Mouse (Mus musculus) cerebellum, adult 11 months (tissue): Measurements from ENCODE around the gene Psma6.

Source experiments
- DNase-seq: peaks from one replicate; pipeline ENCODE4 v3.0.0; 2022

Gene Psma6

DNA sequence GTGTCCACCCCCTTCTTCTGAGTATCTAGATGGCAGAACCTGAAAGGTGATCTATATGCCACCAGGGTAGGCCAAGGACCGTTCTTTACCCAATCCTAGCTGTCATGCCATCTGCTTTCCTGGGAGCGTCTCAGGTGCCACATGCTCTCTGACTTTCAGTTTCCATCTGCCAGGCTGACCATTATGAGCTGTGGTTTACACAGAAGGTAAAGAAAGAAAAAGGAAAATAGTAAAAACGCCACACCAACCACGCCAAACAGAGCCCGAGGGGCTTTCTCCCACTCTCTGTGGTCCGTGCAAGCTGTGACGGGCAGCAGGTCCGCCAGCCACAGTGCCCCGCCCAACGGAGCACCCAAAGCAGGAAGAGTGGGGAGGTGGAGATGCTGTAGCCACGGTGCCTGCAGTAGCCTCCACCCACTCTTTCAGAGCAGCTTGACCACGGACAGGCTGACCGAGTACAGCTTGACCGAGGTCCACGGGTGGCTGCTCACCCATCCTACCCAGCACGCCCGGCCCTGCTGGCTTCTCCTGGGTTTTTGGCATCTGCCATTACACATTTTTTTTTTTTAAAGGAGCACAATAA, 81.5 kb downstream of the Psma6 start:
- peak; percentile 70 for DNase-seq

DNA sequence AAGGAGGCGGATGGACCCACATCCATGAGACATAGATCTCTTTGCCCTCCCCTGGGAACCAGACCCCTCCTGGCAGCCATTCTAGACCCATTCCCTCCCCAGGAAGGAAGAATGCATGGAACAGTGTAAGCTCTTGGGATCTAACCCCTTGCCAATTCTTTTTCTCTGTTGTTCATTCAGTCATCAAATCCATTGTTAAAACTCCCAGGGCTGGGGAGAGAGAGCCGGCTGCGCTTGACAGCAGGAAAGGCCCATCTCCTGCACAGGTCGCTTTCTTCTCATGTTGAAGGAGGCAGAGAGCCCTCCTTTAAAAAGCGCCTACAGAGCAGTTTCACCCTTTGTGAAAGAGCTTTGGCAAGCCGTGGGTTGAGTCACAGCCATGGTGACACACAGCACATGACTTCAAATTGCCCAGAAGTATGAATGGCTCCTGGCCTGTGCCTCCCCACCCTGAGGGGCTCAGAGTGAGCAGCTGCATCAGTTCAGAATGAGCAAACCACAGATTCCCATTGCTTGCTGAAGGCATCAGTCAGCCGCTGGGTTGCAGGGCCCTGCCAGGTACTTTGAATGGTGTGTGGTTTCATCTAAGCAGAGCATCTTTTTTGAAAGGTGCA, 82.2 kb downstream of the Psma6 start:
- DNase-seq = peak; percentile 27

DNA sequence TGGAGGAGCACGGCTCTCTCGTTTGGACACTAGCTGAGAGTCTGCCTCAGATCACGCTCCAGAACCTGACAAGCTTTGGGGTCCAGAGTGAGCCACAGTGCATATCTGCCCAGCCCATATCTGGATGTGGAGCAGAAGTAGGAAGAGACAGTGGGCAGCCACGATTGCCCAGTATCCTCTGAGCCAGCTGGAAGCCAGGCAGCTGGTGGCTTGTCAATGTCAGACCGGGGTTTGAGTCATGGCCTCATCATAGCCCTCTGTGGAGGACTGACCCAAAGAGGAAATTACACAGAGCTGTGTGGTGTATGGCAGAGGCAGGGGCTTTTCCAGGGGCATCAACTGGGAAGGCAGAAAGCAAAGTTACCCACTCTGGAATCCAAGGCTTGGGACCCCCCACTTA, 82.8 kb downstream of the Psma6 start:
- DNase-seq = peak; percentile 22

DNA sequence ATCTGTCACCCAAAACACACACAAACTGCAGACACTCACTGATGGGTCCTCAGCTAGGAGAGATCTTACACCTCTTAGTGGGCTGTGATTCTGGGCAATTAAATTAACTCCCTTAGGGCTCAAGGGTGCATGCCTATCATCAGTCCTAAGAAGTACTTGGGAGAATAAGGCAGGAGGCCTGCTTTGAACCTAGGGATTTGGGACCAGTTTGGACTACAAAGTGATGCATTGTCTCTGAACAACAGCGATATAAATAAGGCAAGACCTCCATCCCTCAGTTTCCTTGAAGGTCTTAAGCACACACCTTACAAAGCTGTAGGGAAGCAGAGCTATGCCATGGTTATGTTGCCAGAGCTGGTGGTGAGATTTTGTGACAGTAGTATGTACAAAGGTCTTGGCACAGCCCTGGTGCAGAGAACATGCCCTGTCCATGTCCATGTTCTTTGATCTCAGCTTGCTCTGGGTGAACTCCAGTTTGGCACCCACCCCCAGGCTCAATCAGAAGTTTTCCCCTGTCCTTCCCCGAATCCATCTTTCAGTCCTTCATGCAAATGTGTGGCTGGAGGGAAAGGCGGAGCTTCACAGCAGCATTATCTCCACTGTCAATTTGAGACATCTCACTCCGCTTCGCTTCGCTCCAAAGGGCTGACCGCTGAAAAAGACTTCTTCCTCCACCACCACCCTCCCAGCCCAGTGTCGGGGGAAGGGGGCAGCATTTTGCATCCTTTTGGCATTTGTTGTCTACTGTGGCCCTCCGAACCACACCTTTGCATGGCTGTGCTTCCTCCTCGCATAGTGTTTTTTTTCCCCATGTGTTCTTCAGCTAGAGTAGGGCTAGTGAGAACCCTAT, 83.5 kb downstream of the Psma6 start:
- no peak for DNase-seq
